Comparison of ENCODE assay signal across 8 mouse cellular contexts in genomic region chr9:20952520-20953227, GRCm38 (mm10). TPM values are rescaled to one million over a fixed set of nuclear protein-coding genes. Genes with fewer than 3 reads are reported as not detected.
DNase-seq lines count a peak whose midpoint lies in the region; ATAC-seq and TF ChIP-seq lines count a peak whose summit lies in the region.

No protein-coding gene starts in this region.

- H3K4me3 ChIP-seq in heart, embryonic 11.5 days (ENCODE audit: low read depth, low read length): peak overlapping the region; percentile 78
- peak overlapping the region; percentile 97 for H3K4me3 ChIP-seq in kidney, embryonic 16.5 days (ENCODE audit: low read length)
- H3K4me3 ChIP-seq in liver, adult 2 months (ENCODE audit: insufficient read depth, low read depth, low read length): peak overlapping the region; percentile 95
- peak overlapping the region; percentile 78 for H3K4me3 ChIP-seq in myocyte

- H3K9me3 ChIP-seq in heart, embryonic 11.5 days (replicated peaks; ENCODE audit: control insufficient read depth, low read length): no peaks in the 10 kb centered on the region
- H3K9me3 ChIP-seq in kidney, embryonic 16.5 days (ENCODE audit: low read length): no peaks in the 10 kb centered on the region

- peak overlapping the region; percentile 63 for H3ac ChIP-seq in myocyte (ENCODE audit: control insufficient read depth, insufficient read length)

- DNase-seq in B cell, adult 2 months: peak; percentile 96
- DNase-seq in brain, adult 2 months (ENCODE audit: low read depth, low spot score): peak; percentile 99
- peak; percentile 87 for DNase-seq in liver, adult 2 months (ENCODE audit: extremely low read depth, low read depth, low spot score)
- DNase-seq in splenic B cell, adult 2 months (ENCODE audit: low read depth, low spot score): peak; percentile 98

- peak overlapping the region; percentile 87 for H3K4me2 ChIP-seq in heart, embryonic 11.5 days
- H3K4me2 ChIP-seq in kidney, embryonic 16.5 days (replicated peaks; ENCODE audit: low read depth, low read length): peak overlapping the region; percentile 76
- H3K4me2 ChIP-seq in myocyte (ENCODE audit: low read depth): peak overlapping the region; percentile 81

- H3K79me2 ChIP-seq in liver, adult 2 months (ENCODE audit: control insufficient read depth, insufficient read depth, low read length): peaks cover 22% of the 10 kb centered on the region; the same call in 1 of the 2 replicates
- H3K79me2 ChIP-seq in myocyte (ENCODE audit: control insufficient read depth, insufficient read depth): peaks cover 44% of the 10 kb centered on the region

- no peaks in the 10 kb centered on the region for H3K27me3 ChIP-seq in heart, embryonic 11.5 days (ENCODE audit: control insufficient read depth, insufficient read depth, low read length)
- no peaks in the 10 kb centered on the region for H3K27me3 ChIP-seq in kidney, embryonic 16.5 days (ENCODE audit: insufficient read depth, low read length)
- no peaks in the 10 kb centered on the region for H3K27me3 ChIP-seq in liver, adult 2 months (ENCODE audit: control insufficient read depth, insufficient read depth, low read length)
- no peaks in the 10 kb centered on the region for H3K27me3 ChIP-seq in myocyte (ENCODE audit: control insufficient read depth, insufficient read depth, insufficient read length)
- H3K27me3 ChIP-seq in splenic B cell, adult 2 months (ENCODE audit: control insufficient read depth, insufficient read depth, low read length, poor library complexity, severe bottlenecking): no peaks in the 10 kb centered on the region

- ATAC-seq in erythroblast, adult 5-6 weeks (replicated peaks; ENCODE audit: low FRiP score, poor library complexity, severe bottlenecking): peak; percentile 95
- ATAC-seq in heart, embryonic 11.5 days (replicated peaks; ENCODE audit: insufficient number of reproducible peaks, low FRiP score, low TSS enrichment): peak; percentile 94
- ATAC-seq in kidney, embryonic 16.5 days (ENCODE audit: low FRiP score, low TSS enrichment): peak; percentile 96

- H3K27ac ChIP-seq in heart, embryonic 11.5 days (ENCODE audit: low read depth, low read length): peak overlapping the region; percentile 73
- peak overlapping the region; percentile 92 for H3K27ac ChIP-seq in kidney, embryonic 16.5 days (ENCODE audit: low read length)
- peak overlapping the region; percentile 28; the same call in 1 of the 2 replicates for H3K27ac ChIP-seq in liver, adult 2 months (replicated peaks; ENCODE audit: insufficient read depth, low read depth, low read length)

- peaks cover 5% of the 10 kb centered on the region; the same call in 1 of the 2 replicates for H3K4me1 ChIP-seq in heart, embryonic 11.5 days (ENCODE audit: control insufficient read depth, insufficient read depth, low read length)
- H3K4me1 ChIP-seq in kidney, embryonic 16.5 days (ENCODE audit: insufficient read depth, low read length): peaks cover 13% of the 10 kb centered on the region
- peaks cover 3% of the 10 kb centered on the region; the same call in 1 of the 2 replicates for H3K4me1 ChIP-seq in liver, adult 2 months (ENCODE audit: control insufficient read depth, insufficient read depth, low read length)

- H3K36me3 ChIP-seq in heart, embryonic 11.5 days (ENCODE audit: control insufficient read depth, insufficient read depth, low read length): no peaks in the 10 kb centered on the region
- no peaks in the 10 kb centered on the region; the same call in 1 of the 2 replicates for H3K36me3 ChIP-seq in kidney, embryonic 16.5 days (ENCODE audit: insufficient read depth, low read length)
- H3K36me3 ChIP-seq in liver, adult 2 months (ENCODE audit: control insufficient read depth, insufficient read depth, low read length): no peaks in the 10 kb centered on the region
- no peaks in the 10 kb centered on the region for H3K36me3 ChIP-seq in myocyte (ENCODE audit: control insufficient read depth, insufficient read depth)
- H3K36me3 ChIP-seq in splenic B cell, adult 2 months (ENCODE audit: control insufficient read depth, insufficient read depth, low read length, poor library complexity, severe bottlenecking): no peaks in the 10 kb centered on the region

- H3K9ac ChIP-seq in heart, embryonic 11.5 days (ENCODE audit: low read depth, low read length): peak overlapping the region; percentile 80
- H3K9ac ChIP-seq in kidney, embryonic 16.5 days (replicated peaks; ENCODE audit: low read length): peak overlapping the region; percentile 91
- H3K9ac ChIP-seq in liver, adult 2 months (ENCODE audit: low read depth, low read length): peak overlapping the region; percentile 79

- WGBS in heart, embryonic 11.5 days (ENCODE audit: insufficient replicate concordance): 0% methylated on average over 51 of the region's 51 CpGs
- under 1% methylated on average over 51 of the region's 51 CpGs for WGBS in kidney, embryonic 16.5 days
- WGBS in liver, adult 2 months: under 1% methylated on average over 51 of the region's 51 CpGs

- TF ChIP-seq POLR2A in liver, adult 2 months (IDR thresholded peaks at IDR 0.05; ENCODE audit: extremely low read depth, insufficient read depth, low read length): peak; percentile 41; the same call in 1 of the 2 replicates
- peak; percentile 63 for TF ChIP-seq POLR2A in myocyte (IDR thresholded peaks at IDR 0.05; ENCODE audit: insufficient read length, low read depth)

- peak; percentile 36 for TF ChIP-seq CTCF in liver, adult 2 months (IDR thresholded peaks at IDR 0.05; ENCODE audit: low read depth, low read length)

TF ChIP-seq in myocyte, 11 proteins besides CTCF, POLR2A, EP300 and RAD21:
- peak; percentile 85 for TF ChIP-seq E2F4 (IDR thresholded peaks at IDR 0.05; ENCODE audit: insufficient read depth)
- TF ChIP-seq MYOG (IDR thresholded peaks at IDR 0.05; ENCODE audit: control insufficient read depth in 1 of 3, insufficient read depth in 1 of 3, insufficient read length in 2 of 3, low read depth in 2 of 3): no peak

RNA-seq across cellular contexts. Expression of gene Dnmt1, which starts 7.0 kb away (rescaled TPM):
- total RNA-seq in erythroblast, adult 5-6 weeks (2015; ENCODE audit: low replicate concordance): 28.1 and 47.9 TPM in 2 replicates
- 69.1 and 92.4 TPM in 2 replicates for total RNA-seq in erythroblast, adult 5-6 weeks (2017; ENCODE audit: low replicate concordance)
- polyA plus RNA-seq in heart, embryonic 11.5 days (2014; fragmentation: Nextera tagmentation; extraction: Ambion mirVana): 50.5 and 59.3 TPM in 2 replicates
- 107 and 110 TPM in 2 replicates for polyA plus RNA-seq in kidney, embryonic 16.5 days (2015; fragmentation: Nextera tagmentation; extraction: Ambion mirVana)
- 5.3 and 6.6 TPM in 2 replicates for total RNA-seq in liver, adult 2 months (2014; rRNA removed)
- polyA plus RNA-seq in liver, adult 2 months (2012; rRNA removed): 4.4 and 5.5 TPM in 2 replicates
- 22.1 TPM for polyA plus RNA-seq in myocyte (2012; fragmentation: generic; extraction: Trizol)

RNA-seq across cellular contexts. Expression of gene S1pr2, which starts 23.9 kb away (rescaled TPM):
- 0.84 and 1.5 TPM in 2 replicates for total RNA-seq in erythroblast, adult 5-6 weeks (2015; ENCODE audit: low replicate concordance)
- 0.17 and 0.56 TPM in 2 replicates for total RNA-seq in erythroblast, adult 5-6 weeks (2017; ENCODE audit: low replicate concordance)
- 24.6 and 26.5 TPM in 2 replicates for polyA plus RNA-seq in heart, embryonic 11.5 days (2014; fragmentation: Nextera tagmentation; extraction: Ambion mirVana)
- polyA plus RNA-seq in kidney, embryonic 16.5 days (2015; fragmentation: Nextera tagmentation; extraction: Ambion mirVana): 35.1 and 37.7 TPM in 2 replicates
- 1.2 and 2.1 TPM in 2 replicates for total RNA-seq in liver, adult 2 months (2014; rRNA removed)
- polyA plus RNA-seq in liver, adult 2 months (2012; rRNA removed): 2.9 and 3.9 TPM in 2 replicates
- 5.5 TPM for polyA plus RNA-seq in myocyte (2012; fragmentation: generic; extraction: Trizol)

RNA-seq across cellular contexts. Expression of gene Mrpl4, which starts 49.9 kb away (rescaled TPM):
- total RNA-seq in erythroblast, adult 5-6 weeks (2015; ENCODE audit: low replicate concordance): 7.9 and 19.0 TPM in 2 replicates
- 6.8 and 11.4 TPM in 2 replicates for total RNA-seq in erythroblast, adult 5-6 weeks (2017; ENCODE audit: low replicate concordance)
- polyA plus RNA-seq in heart, embryonic 11.5 days (2014; fragmentation: Nextera tagmentation; extraction: Ambion mirVana): 140 and 147 TPM in 2 replicates
- polyA plus RNA-seq in kidney, embryonic 16.5 days (2015; fragmentation: Nextera tagmentation; extraction: Ambion mirVana): 161 and 169 TPM in 2 replicates
- 16.0 and 21.9 TPM in 2 replicates for total RNA-seq in liver, adult 2 months (2014; rRNA removed)
- 72.4 and 79.8 TPM in 2 replicates for polyA plus RNA-seq in liver, adult 2 months (2012; rRNA removed)
- polyA plus RNA-seq in myocyte (2012; fragmentation: generic; extraction: Trizol): 110 TPM

RNA-seq across cellular contexts. Expression of gene Eif3g, which starts 54.3 kb away (rescaled TPM):
- 26.3 and 41.0 TPM in 2 replicates for total RNA-seq in erythroblast, adult 5-6 weeks (2015; ENCODE audit: low replicate concordance)
- 23.2 and 23.7 TPM in 2 replicates for total RNA-seq in erythroblast, adult 5-6 weeks (2017; ENCODE audit: low replicate concordance)
- polyA plus RNA-seq in heart, embryonic 11.5 days (2014; fragmentation: Nextera tagmentation; extraction: Ambion mirVana): 276 and 286 TPM in 2 replicates
- polyA plus RNA-seq in kidney, embryonic 16.5 days (2015; fragmentation: Nextera tagmentation; extraction: Ambion mirVana): 299 and 319 TPM in 2 replicates
- total RNA-seq in liver, adult 2 months (2014; rRNA removed): 51.7 and 60.4 TPM in 2 replicates
- polyA plus RNA-seq in liver, adult 2 months (2012; rRNA removed): 91.8 and 98.3 TPM in 2 replicates
- polyA plus RNA-seq in myocyte (2012; fragmentation: generic; extraction: Trizol): 202 TPM

Comparison
In these comparisons a context has a peak if more than half of its experiments do, and no peak if none do; other contexts are left out.
1. Peak in every context shown above with its lines: DNase-seq, ATAC-seq, H3K4me3 ChIP-seq and H3K27ac ChIP-seq.
2. H3K27ac ChIP-seq: peak in every context shown above with its lines; median percentile 92 in kidney, embryonic 16.5 days; 73 in heart, embryonic 11.5 days; 28 in liver, adult 2 months.